Mouse (Mus musculus): ENCODE data around the gene Dmbx1. TPM values are rescaled to one million over a fixed set of nuclear protein-coding genes. Genes with fewer than 3 reads are reported as not detected.

Gene Dmbx1
- polyA plus RNA-seq, 1 experiment: 1.3 TPM

DNA sequence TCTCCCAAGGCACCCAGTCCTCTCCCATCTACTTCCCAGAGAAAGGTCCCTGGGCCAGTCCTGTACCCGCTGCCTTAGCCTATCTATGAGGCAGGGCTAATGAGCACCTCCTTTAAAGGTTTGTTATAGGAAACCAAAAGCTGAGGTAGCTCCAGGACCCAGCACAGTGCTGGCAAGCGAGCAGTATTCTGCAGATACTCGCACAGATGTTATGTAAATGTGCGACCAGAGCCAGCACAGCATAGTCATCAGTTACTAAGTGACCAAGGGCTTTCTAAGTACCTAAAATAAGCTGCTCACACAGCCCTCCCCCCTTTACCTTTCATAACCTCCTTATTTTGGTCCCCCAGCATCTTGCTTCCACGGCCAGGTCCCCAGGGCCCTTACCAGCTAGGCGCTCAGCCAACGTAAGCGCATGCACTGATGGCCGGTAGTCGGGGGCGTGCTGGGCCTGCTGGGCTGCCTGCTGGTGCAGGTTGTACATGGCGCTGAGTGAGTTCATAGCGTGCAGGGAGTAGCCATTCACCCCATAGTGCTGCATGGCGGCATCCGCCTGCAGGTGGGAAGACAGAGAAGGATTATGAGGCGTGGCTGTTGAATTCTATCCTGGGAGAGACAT, 16.4 kb downstream of the Dmbx1 start:
- Histone ChIP-seq H3K4me3 (replicated peaks; ENCODE audit: insufficient read depth, low read depth, low read length) (no peak overlapping the region), H3K27ac (ENCODE audit: insufficient read depth, low read length) (no peak overlapping the region), H3K27me3 (ENCODE audit: control insufficient read depth, insufficient read depth, low read length) (no peaks in the 10 kb centered on the region), H3K4me1 (ENCODE audit: control insufficient read depth, insufficient read depth, low read length) (no peaks in the 10 kb centered on the region)
- TF ChIP-seq CTCF (IDR thresholded peaks at IDR 0.05; ENCODE audit: borderline replicate concordance, insufficient read depth, low read depth, low read length) (no peak), POLR2A (IDR thresholded peaks at IDR 0.05; ENCODE audit: borderline replicate concordance, insufficient read depth, low read length) (no peak)
- no peak for DNase-seq
- WGBS: 30% methylated on average over 16 of the region's 16 CpGs

DNA sequence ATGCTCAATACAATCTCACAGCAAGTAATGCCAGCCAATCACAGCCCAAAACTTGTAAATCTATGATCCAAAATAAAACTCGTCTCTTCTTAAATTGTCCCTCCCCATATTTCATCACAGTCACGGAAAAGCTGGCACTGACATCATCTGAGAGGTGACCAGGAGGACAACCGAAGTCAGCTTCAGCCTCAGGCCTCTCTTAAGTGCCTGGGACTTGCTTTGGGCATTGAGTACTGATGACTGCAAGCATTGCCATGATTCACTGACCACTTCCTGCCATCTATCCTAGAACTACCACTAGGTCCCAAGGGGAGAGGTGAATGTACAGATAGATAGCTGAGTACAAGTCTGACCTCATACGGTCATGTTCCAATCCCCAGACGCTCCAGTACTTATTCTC, 17.0 kb downstream of the Dmbx1 start:
- no peak overlapping the region for H3K27ac ChIP-seq (ENCODE audit: insufficient read depth, low read length)
- H3K4me3 ChIP-seq (replicated peaks; ENCODE audit: insufficient read depth, low read depth, low read length): no peak overlapping the region
- no peak for DNase-seq
- no peaks in the 10 kb centered on the region for H3K4me1 ChIP-seq (ENCODE audit: control insufficient read depth, insufficient read depth, low read length)
- no peaks in the 10 kb centered on the region for H3K27me3 ChIP-seq (ENCODE audit: control insufficient read depth, insufficient read depth, low read length)
- TF ChIP-seq POLR2A (IDR thresholded peaks at IDR 0.05; ENCODE audit: borderline replicate concordance, insufficient read depth, low read length) (no peak), CTCF (IDR thresholded peaks at IDR 0.05; ENCODE audit: borderline replicate concordance, insufficient read depth, low read depth, low read length) (no peak)
- WGBS: 92% methylated on average over 5 of the region's 5 CpGs

DNA sequence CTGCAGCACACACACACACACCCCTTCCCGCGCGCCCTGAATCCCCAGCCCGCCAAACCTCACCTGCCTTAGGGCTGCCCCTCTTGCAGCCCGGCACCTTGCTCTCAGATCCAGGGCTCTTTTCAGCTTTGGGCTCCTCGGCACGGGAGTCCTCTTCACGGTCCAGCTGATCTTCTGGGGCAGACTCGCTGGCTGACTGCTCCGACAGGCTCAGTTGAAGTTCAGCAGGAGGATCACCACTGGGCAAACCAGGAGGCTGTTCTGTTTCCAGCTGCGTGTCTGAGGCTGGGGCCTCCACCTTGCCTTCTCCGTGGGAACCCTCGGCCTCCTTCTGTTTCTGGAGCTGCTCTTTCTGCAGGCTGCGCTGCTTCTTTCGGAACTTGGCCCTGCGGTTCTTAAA, 19.8 kb downstream of the Dmbx1 start:
- no peaks in the 10 kb centered on the region for H3K4me1 ChIP-seq (ENCODE audit: control insufficient read depth, insufficient read depth, low read length)
- 58% methylated on average over 16 of the region's 16 CpGs for WGBS
- TF ChIP-seq POLR2A (IDR thresholded peaks at IDR 0.05; ENCODE audit: borderline replicate concordance, insufficient read depth, low read length): no peak
- TF ChIP-seq CTCF (IDR thresholded peaks at IDR 0.05; ENCODE audit: borderline replicate concordance, insufficient read depth, low read depth, low read length): no peak

DNA sequence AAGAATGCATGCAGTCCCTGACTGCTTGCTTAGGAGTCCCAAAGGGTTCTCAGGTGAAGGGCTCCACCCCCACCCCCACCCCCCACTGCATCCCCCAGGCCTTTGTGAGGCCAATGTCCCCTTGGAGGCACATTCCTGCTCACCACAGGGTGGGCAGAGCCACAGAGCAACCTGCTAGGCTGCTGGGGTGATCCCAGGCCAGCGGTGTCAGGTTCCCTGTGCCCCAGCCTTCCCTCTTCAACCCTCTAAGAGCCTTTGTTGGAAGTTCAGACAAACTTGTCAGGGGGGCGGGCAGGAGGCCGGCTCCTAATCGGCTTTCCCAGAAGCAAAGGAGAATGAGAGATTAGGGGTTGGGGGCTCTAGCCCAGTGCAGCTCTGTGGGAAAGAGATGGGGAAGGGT, 28.1 kb downstream of the Dmbx1 start:
- TF ChIP-seq CTCF (IDR thresholded peaks at IDR 0.05; ENCODE audit: borderline replicate concordance, insufficient read depth, low read depth, low read length) (no peak), POLR2A (IDR thresholded peaks at IDR 0.05; ENCODE audit: borderline replicate concordance, insufficient read depth, low read length) (no peak)
- Histone ChIP-seq H3K27me3 (ENCODE audit: control insufficient read depth, insufficient read depth, low read length) (no peaks in the 10 kb centered on the region), H3K4me3 (replicated peaks; ENCODE audit: insufficient read depth, low read depth, low read length) (no peak overlapping the region), H3K27ac (ENCODE audit: insufficient read depth, low read length) (no peak overlapping the region), H3K4me1 (ENCODE audit: control insufficient read depth, insufficient read depth, low read length) (no peaks in the 10 kb centered on the region)
- DNase-seq: no peak
- WGBS: 46% methylated on average over 4 of the region's 4 CpGs

More for the DNA sequence above, 19.8 kb downstream of the Dmbx1 start:
- no peak overlapping the region for H3K4me3 ChIP-seq (replicated peaks; ENCODE audit: insufficient read depth, low read depth, low read length)
- DNase-seq: no peak
- H3K27ac ChIP-seq (ENCODE audit: insufficient read depth, low read length): no peak overlapping the region
- no peaks in the 10 kb centered on the region for H3K27me3 ChIP-seq (ENCODE audit: control insufficient read depth, insufficient read depth, low read length)

DNA sequence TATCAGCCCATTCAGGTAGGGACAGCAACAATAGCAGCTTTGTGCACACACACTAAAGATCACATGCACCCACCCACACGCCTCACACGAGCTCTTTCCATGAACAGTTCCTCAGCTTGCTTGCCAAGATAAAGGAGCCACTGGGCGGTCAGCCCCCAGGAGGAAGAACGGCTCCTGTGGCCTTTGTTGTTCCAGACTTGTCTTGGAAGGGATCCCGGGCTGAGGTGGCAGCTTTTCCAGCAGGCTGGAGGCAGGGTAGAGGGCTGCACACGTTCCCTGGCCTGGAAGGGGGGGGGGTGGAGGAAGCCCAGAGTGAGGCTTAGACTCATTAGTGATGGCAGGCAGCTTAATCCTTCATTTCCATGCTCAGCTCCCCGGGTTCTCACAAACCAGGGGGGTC, 31.1 kb downstream of the Dmbx1 start:
- no peak overlapping the region for H3K27ac ChIP-seq (ENCODE audit: insufficient read depth, low read length)
- DNase-seq: no peak
- no peak overlapping the region for H3K4me3 ChIP-seq (replicated peaks; ENCODE audit: insufficient read depth, low read depth, low read length)
- 12% methylated on average over 7 of the region's 7 CpGs for WGBS
- TF ChIP-seq POLR2A (IDR thresholded peaks at IDR 0.05; ENCODE audit: borderline replicate concordance, insufficient read depth, low read length): no peak
- no peak for TF ChIP-seq CTCF (IDR thresholded peaks at IDR 0.05; ENCODE audit: borderline replicate concordance, insufficient read depth, low read depth, low read length)
- H3K4me1 ChIP-seq (ENCODE audit: control insufficient read depth, insufficient read depth, low read length): no peaks in the 10 kb centered on the region
- H3K27me3 ChIP-seq (ENCODE audit: control insufficient read depth, insufficient read depth, low read length): no peaks in the 10 kb centered on the region; the same call in 1 of the 2 replicates

DNA sequence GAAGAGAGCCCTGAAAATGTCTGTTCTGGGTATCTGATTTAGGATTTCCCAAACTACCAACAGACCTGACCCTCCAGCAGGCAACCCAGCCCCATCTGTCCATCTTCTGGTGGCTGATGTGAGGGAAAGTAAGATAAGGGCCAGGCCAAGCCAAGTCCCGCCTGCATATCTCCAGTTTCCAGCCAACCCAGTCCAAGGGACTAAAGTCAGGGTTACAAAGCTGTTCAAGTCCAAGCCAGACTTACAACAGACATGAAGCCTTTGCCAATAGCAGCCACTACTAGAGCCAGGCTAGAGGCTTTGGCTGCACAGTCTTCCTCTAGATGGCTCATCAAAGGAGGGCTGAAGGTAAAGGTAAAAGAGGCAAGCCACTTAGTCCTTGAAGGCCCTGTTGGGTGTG, 31.7 kb downstream of the Dmbx1 start:
- 67% methylated on average over 1 of the region's 1 CpGs for WGBS

DNA sequence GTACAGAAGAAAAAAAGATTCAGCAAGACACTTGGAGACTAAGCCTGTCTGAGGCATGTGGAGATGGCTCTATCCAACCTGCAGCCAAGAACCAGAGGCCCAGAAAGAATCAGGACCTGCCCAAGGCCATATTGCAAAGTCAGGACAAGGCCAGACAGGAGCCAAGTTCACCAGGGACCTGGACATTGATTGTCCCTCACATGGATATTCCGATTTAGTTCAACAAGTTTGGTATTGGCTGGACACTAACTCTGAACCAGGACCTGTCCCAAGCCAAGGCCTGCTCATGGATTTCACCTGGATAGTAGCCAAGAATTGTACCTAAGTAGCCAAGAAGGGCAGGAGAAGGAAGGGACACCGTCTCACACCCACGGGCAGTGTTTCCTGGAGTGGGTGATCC, 32.9 kb downstream of the Dmbx1 start:
- no peak overlapping the region for H3K27ac ChIP-seq (ENCODE audit: insufficient read depth, low read length)
- no peak for TF ChIP-seq POLR2A (IDR thresholded peaks at IDR 0.05; ENCODE audit: borderline replicate concordance, insufficient read depth, low read length)
- no peak for TF ChIP-seq CTCF (IDR thresholded peaks at IDR 0.05; ENCODE audit: borderline replicate concordance, insufficient read depth, low read depth, low read length)
- no peak for DNase-seq
- 63% methylated on average over 3 of the region's 3 CpGs for WGBS
- H3K4me1 ChIP-seq (ENCODE audit: control insufficient read depth, insufficient read depth, low read length): no peaks in the 10 kb centered on the region
- no peaks in the 10 kb centered on the region; the same call in 1 of the 2 replicates for H3K27me3 ChIP-seq (ENCODE audit: control insufficient read depth, insufficient read depth, low read length)
- no peak overlapping the region for H3K4me3 ChIP-seq (replicated peaks; ENCODE audit: insufficient read depth, low read depth, low read length)

More for the DNA sequence above, 31.7 kb downstream of the Dmbx1 start:
- no peak overlapping the region for H3K4me3 ChIP-seq (replicated peaks; ENCODE audit: insufficient read depth, low read depth, low read length)
- H3K27ac ChIP-seq (ENCODE audit: insufficient read depth, low read length): no peak overlapping the region
- H3K4me1 ChIP-seq (ENCODE audit: control insufficient read depth, insufficient read depth, low read length): no peaks in the 10 kb centered on the region
- TF ChIP-seq CTCF (IDR thresholded peaks at IDR 0.05; ENCODE audit: borderline replicate concordance, insufficient read depth, low read depth, low read length): no peak
- TF ChIP-seq POLR2A (IDR thresholded peaks at IDR 0.05; ENCODE audit: borderline replicate concordance, insufficient read depth, low read length): no peak
- no peaks in the 10 kb centered on the region; the same call in 1 of the 2 replicates for H3K27me3 ChIP-seq (ENCODE audit: control insufficient read depth, insufficient read depth, low read length)
- no peak for DNase-seq

DNA sequence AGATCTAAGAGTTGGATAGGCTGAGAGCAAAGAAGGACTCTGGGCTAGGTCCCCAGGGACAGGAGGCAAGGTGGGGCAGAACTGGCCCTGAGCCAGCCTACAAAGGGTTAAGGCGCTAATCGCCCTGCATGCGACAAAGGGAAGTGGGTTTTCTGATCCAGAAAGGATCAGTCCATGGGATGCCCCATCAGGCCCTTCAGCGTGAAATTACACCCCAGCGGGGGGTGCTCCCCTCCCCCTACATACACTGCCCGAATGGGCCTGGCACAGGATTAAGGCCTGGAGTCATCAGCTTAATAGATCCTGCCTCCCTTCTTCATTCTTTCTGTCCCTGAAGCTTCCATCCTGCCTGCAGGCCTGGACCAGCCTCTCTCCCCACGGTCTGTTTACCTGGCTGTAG, 34.0 kb downstream of the Dmbx1 start:
- Histone ChIP-seq H3K4me1 (ENCODE audit: control insufficient read depth, insufficient read depth, low read length) (no peaks in the 10 kb centered on the region), H3K27ac (ENCODE audit: insufficient read depth, low read length) (no peak overlapping the region), H3K27me3 (ENCODE audit: control insufficient read depth, insufficient read depth, low read length) (no peaks in the 10 kb centered on the region; the same call in 1 of the 2 replicates), H3K4me3 (replicated peaks; ENCODE audit: insufficient read depth, low read depth, low read length) (no peak overlapping the region)
- 20% methylated on average over 7 of the region's 7 CpGs for WGBS
- no peak for DNase-seq
- TF ChIP-seq POLR2A (IDR thresholded peaks at IDR 0.05; ENCODE audit: borderline replicate concordance, insufficient read depth, low read length) (no peak), CTCF (IDR thresholded peaks at IDR 0.05; ENCODE audit: borderline replicate concordance, insufficient read depth, low read depth, low read length) (no peak)

Measured in cerebellum, adult 2 months (tissue).